Mouse (Mus musculus) stomach, postnatal 0 days (tissue): Measurements from ENCODE around the gene Skil.

Source experiments
- CTCF ChIP-seq: IDR thresholded peaks from 2 replicates; pipeline ENCODE4 v1.5.1; 2016; ENCODE audit warnings: antibody characterized with exemption, low read depth, mild to moderate bottlenecking, moderate library complexity
- EP300 ChIP-seq: optimal IDR thresholded peaks from 2 replicates; pipeline ENCODE3; 2016; ENCODE audit warnings: antibody characterized with exemption

- TF ChIP-seq CTCF (no peak), EP300 (no peak)
Measured at GRCm38 (mm10) chr3:31089956-31090355, 4.9 kb upstream of the Skil start.
